Comparison of ENCODE assay signal across 8 mouse cellular contexts in genomic region chr2:155817301-155818245, GRCm38 (mm10). TPM values are rescaled to one million over a fixed set of nuclear protein-coding genes. Genes with fewer than 3 reads are reported as not detected.
A peak's percentile ranks its signal among the peaks of the same experiment; 100 is the strongest.
DNase-seq lines count a peak whose midpoint lies in the region; ATAC-seq lines count a peak whose summit lies in the region.
"Had no signal": no experiment of that assay in that cellular context is flagged by ENCODE, and none has a peak within 500 bp of the region (broad histone marks: within the 10 kb centered on the region; RNA-seq: fewer than 3 reads in every experiment).

No protein-coding gene starts in this region.

- DNase-seq in midbrain, embryonic 10.5 days (ENCODE audit: low spot score) = no peak
- no peak for DNase-seq in midbrain, embryonic 11.5 days (ENCODE audit: low spot score, missing footprints)
- peak; percentile 71 for DNase-seq in cerebellum, adult 9-10 months
- DNase-seq in heart, postnatal 25 days (ENCODE audit: low spot score) = peak; percentile 46
- no peak for DNase-seq in frontal cortex, postnatal 10 days (ENCODE audit: low spot score in 2 of 2)
- no peak for DNase-seq in layer of hippocampus, adult 18-20 months (ENCODE audit: low spot score in 2 of 2)

- 74% methylated on average over 10 of the region's 10 CpGs for WGBS in midbrain, embryonic 10.5 days
- WGBS in midbrain, embryonic 11.5 days = 74% methylated on average over 10 of the region's 10 CpGs
- 79% methylated on average over 10 of the region's 10 CpGs for WGBS in midbrain, embryonic 15.5 days

- intact Hi-C loops in heart, postnatal 25 days (cut with DNase I) = no loop called here

- H3K4me3 ChIP-seq in midbrain, embryonic 10.5 days = peak overlapping the region; percentile 68; the same call in 1 of the 2 replicates
- H3K4me3 ChIP-seq in midbrain, embryonic 11.5 days (ENCODE audit: low read depth, low read length) = no peak overlapping the region
- no peak overlapping the region for H3K4me3 ChIP-seq in midbrain, embryonic 15.5 days

- H3K4me1 ChIP-seq in midbrain, embryonic 10.5 days = peaks cover 22% of the 10 kb centered on the region
- peaks cover 9% of the 10 kb centered on the region; the same call in 1 of the 2 replicates for H3K4me1 ChIP-seq in midbrain, embryonic 11.5 days (ENCODE audit: control insufficient read depth, insufficient read depth, low read length)
- peaks cover 23% of the 10 kb centered on the region for H3K4me1 ChIP-seq in midbrain, embryonic 15.5 days

- H3K27me3 ChIP-seq in midbrain, embryonic 10.5 days (ENCODE audit: low read depth, poor library complexity, severe bottlenecking) = 0 out of 2 replicates have a peak, but pooled peaks cover 6% of the 10 kb centered on the region
- no peaks in the 10 kb centered on the region for H3K27me3 ChIP-seq in midbrain, embryonic 11.5 days (ENCODE audit: control insufficient read depth, insufficient read depth, low read length)
- H3K27me3 ChIP-seq in midbrain, embryonic 15.5 days (replicated peaks) = no peaks in the 10 kb centered on the region

- H3K27ac ChIP-seq in midbrain, embryonic 10.5 days (replicated peaks) = no peak overlapping the region
- no peak overlapping the region for H3K27ac ChIP-seq in midbrain, embryonic 11.5 days (ENCODE audit: low read depth, low read length)
- no peak overlapping the region for H3K27ac ChIP-seq in midbrain, embryonic 15.5 days

- H3K4me2 ChIP-seq in midbrain, embryonic 11.5 days = no peak overlapping the region; the same call in 1 of the 2 replicates
- peak overlapping the region; percentile 67 for H3K4me2 ChIP-seq in midbrain, embryonic 15.5 days

- H3K9ac ChIP-seq in midbrain, embryonic 11.5 days (ENCODE audit: low read length) = no peak overlapping the region
- H3K9ac ChIP-seq in midbrain, embryonic 15.5 days = peak overlapping the region; percentile 68; the same call in 1 of the 2 replicates

- H3K9me3 ChIP-seq in midbrain, embryonic 10.5 days (replicated peaks) = no peaks in the 10 kb centered on the region
- H3K9me3 ChIP-seq in midbrain, embryonic 11.5 days (ENCODE audit: control insufficient read depth, low read length) = no peaks in the 10 kb centered on the region
- no peaks in the 10 kb centered on the region for H3K9me3 ChIP-seq in midbrain, embryonic 15.5 days

- peaks cover 34% of the 10 kb centered on the region for H3K36me3 ChIP-seq in midbrain, embryonic 10.5 days
- H3K36me3 ChIP-seq in midbrain, embryonic 11.5 days (ENCODE audit: control insufficient read depth, insufficient read depth, low read length) = peaks cover 7% of the 10 kb centered on the region; the same call in 1 of the 2 replicates
- H3K36me3 ChIP-seq in midbrain, embryonic 15.5 days (replicated peaks) = peaks cover 22% of the 10 kb centered on the region

- no peak for ATAC-seq in midbrain, embryonic 11.5 days (ENCODE audit: low FRiP score)
- ATAC-seq in midbrain, embryonic 15.5 days (replicated peaks) = no peak

RNA-seq across cellular contexts. Expression of gene BC029722, which starts 1.7 kb away (rescaled TPM):
- 6.8 and 10.5 TPM in 2 replicates for polyA plus RNA-seq in midbrain, embryonic 10.5 days (2016; fragmentation: Nextera tagmentation; extraction: Ambion mirVana)
- 7.9 and 8.0 TPM in 2 replicates for polyA plus RNA-seq in midbrain, embryonic 11.5 days (2014; fragmentation: Nextera tagmentation; extraction: Ambion mirVana)
- total RNA-seq in heart, postnatal 25 days (2021) = 10 to 100 TPM; 24.8 to 25.7 TPM
- 39.5 and 40.2 TPM in 2 replicates for polyA plus RNA-seq in midbrain, embryonic 15.5 days (2015; fragmentation: Nextera tagmentation; extraction: Ambion mirVana)
- 10 to 100 TPM; 57.3 to 64.4 TPM for total RNA-seq in layer of hippocampus, adult 18-20 months (2021)

RNA-seq across cellular contexts. Expression of gene Eif6, which starts 9.2 kb away (rescaled TPM):
- polyA plus RNA-seq in midbrain, embryonic 10.5 days (2016; fragmentation: Nextera tagmentation; extraction: Ambion mirVana) = 227 and 257 TPM in 2 replicates
- polyA plus RNA-seq in midbrain, embryonic 11.5 days (2014; fragmentation: Nextera tagmentation; extraction: Ambion mirVana) = 188 TPM in 2 replicates
- total RNA-seq in heart, postnatal 25 days (2021) = 10 to 100 TPM; 51.1 to 52.0 TPM
- 140 and 156 TPM in 2 replicates for polyA plus RNA-seq in midbrain, embryonic 15.5 days (2015; fragmentation: Nextera tagmentation; extraction: Ambion mirVana)
- 10 to 100 TPM; 66.9 to 70.9 TPM for total RNA-seq in layer of hippocampus, adult 18-20 months (2021)

RNA-seq across cellular contexts. Expression of gene Fam83c, which starts 17.1 kb away (rescaled TPM):
- 0.16 and 0.50 TPM in 2 replicates for polyA plus RNA-seq in midbrain, embryonic 10.5 days (2016; fragmentation: Nextera tagmentation; extraction: Ambion mirVana)
- polyA plus RNA-seq in midbrain, embryonic 11.5 days (2014; fragmentation: Nextera tagmentation; extraction: Ambion mirVana) = 0.14 and 0.25 TPM in 2 replicates
- not detected for total RNA-seq in heart, postnatal 25 days (2021)
- 0.54 and 0.60 TPM in 2 replicates for polyA plus RNA-seq in midbrain, embryonic 15.5 days (2015; fragmentation: Nextera tagmentation; extraction: Ambion mirVana)
- total RNA-seq in layer of hippocampus, adult 18-20 months (2021) = not detected
- total RNA-seq: common myeloid progenitor, adult 5-6 weeks had no signal

RNA-seq across cellular contexts. Expression of gene Mmp24, which starts 42.4 kb away (rescaled TPM):
- polyA plus RNA-seq in midbrain, embryonic 10.5 days (2016; fragmentation: Nextera tagmentation; extraction: Ambion mirVana) = 0.49 and 1.5 TPM in 2 replicates
- 2.0 and 2.1 TPM in 2 replicates for polyA plus RNA-seq in midbrain, embryonic 11.5 days (2014; fragmentation: Nextera tagmentation; extraction: Ambion mirVana)
- under 1 TPM in 1 of 2 experiments, not detected in 1; 0.08 TPM for total RNA-seq in heart, postnatal 25 days (2021)
- 19.3 and 21.6 TPM in 2 replicates for polyA plus RNA-seq in midbrain, embryonic 15.5 days (2015; fragmentation: Nextera tagmentation; extraction: Ambion mirVana)
- 10 to 100 TPM; 39.2 to 39.9 TPM for total RNA-seq in layer of hippocampus, adult 18-20 months (2021)

Comparison
In these comparisons a context has a peak if more than half of its experiments do, and no peak if none do; other contexts are left out.
1. DNase-seq: peak in cerebellum, adult 9-10 months (single experiment) and heart, postnatal 25 days (single experiment); none in midbrain, embryonic 10.5 days (single experiment), midbrain, embryonic 11.5 days (single experiment), frontal cortex, postnatal 10 days (0 of 2) and layer of hippocampus, adult 18-20 months (0 of 2).